Comparison of ENCODE assay signal across 10 mouse cellular contexts in genomic region chr15:92112455-92112854, GRCm38 (mm10).
DNase-seq lines count a peak whose midpoint lies in the region; ATAC-seq lines count a peak whose summit lies in the region.
"Had no signal": no experiment of that assay in that cellular context is flagged by ENCODE, and none has a peak within 500 bp of the region (broad histone marks: within the 10 kb centered on the region; RNA-seq: fewer than 3 reads in every experiment).

No protein-coding gene starts in this region.

- DNase-seq in cerebellum, postnatal 4 days (ENCODE audit: low spot score in 2 of 2): no peak
- DNase-seq in kidney, postnatal 14 days: peak; percentile 10
- DNase-seq in kidney, adult 8-10 months: no peak
- DNase-seq in urinary bladder, postnatal 14 days (ENCODE audit: low spot score): peak; percentile 5
- DNase-seq in urinary bladder, postnatal 25 days (ENCODE audit: low spot score): no peak
- no peak for DNase-seq in heart, postnatal 4 days
- DNase-seq: heart, adult 2 months; thymus, postnatal 14 days had no signal

- ATAC-seq in cerebellum, adult (ENCODE audit: insufficient number of reproducible peaks, low FRiP score, low TSS enrichment): peak; percentile 61; the same call in 1 of the 2 replicates
- no peak for ATAC-seq in monocyte, adult 5-6 weeks (replicated peaks; ENCODE audit: insufficient number of reproducible peaks, low FRiP score, low TSS enrichment, poor library complexity, severe bottlenecking)

Comparison
In these comparisons a context has a peak if more than half of its experiments do, and no peak if none do; other contexts are left out.
1. DNase-seq: peak in kidney, postnatal 14 days (single experiment) and urinary bladder, postnatal 14 days (single experiment); none in cerebellum, postnatal 4 days (0 of 2), kidney, adult 8-10 months (0 of 2), urinary bladder, postnatal 25 days (single experiment) and heart, postnatal 4 days (single experiment).